Mouse (Mus musculus) brain, embryonic 18.5 days (tissue): ENCODE data around the gene Mxra8.

Experiments
- DNase-seq: peaks from one replicate; pipeline ENCODE4 v3.0.0-alpha.2; 2012; ENCODE audit warnings: low read depth, low spot score

Mxra8 gene

GRCm38 (mm10) chr4:155863001-155863400 is 23.5 kb downstream of the Mxra8 start, which contains the start of gene Tas1r3:
Gene Tas1r3, minus strand, starts transcription at chr4:155863362.
- DNase-seq = no peak

DNA sequence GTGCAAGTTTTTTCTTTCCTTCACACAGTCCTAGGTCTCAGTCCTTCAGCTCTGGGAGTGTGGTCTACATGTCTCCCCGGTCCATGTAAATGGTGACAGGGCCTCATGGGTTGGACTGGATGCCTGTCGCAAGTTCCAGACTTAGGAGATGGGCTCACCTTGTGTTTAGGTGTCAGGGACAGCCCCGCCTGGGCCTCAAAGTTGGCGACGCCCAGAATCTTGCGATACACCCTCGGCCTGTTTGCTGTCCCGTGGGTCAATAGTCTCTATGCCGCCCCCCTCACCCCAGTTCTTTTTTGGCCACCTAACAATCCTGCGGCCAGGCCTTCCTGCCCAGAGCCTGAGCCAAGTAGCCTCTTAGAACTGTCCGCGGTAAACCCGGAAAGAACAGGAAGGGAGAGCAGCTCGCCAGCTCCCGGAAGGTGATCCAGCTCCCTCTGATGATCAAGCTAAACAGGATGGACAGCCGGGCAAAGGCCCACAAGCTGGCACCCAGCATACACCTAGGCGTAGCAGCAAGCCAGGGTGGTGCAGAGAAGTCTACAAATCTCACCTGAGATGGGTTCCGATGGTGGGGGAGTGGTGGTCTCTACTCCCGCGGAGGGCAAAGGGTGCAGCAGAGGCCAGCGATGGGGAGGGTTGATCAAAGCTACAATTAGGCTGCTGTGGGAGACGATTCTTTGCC is 29.3 kb downstream of the Mxra8 start:
- no peak for DNase-seq

DNA sequence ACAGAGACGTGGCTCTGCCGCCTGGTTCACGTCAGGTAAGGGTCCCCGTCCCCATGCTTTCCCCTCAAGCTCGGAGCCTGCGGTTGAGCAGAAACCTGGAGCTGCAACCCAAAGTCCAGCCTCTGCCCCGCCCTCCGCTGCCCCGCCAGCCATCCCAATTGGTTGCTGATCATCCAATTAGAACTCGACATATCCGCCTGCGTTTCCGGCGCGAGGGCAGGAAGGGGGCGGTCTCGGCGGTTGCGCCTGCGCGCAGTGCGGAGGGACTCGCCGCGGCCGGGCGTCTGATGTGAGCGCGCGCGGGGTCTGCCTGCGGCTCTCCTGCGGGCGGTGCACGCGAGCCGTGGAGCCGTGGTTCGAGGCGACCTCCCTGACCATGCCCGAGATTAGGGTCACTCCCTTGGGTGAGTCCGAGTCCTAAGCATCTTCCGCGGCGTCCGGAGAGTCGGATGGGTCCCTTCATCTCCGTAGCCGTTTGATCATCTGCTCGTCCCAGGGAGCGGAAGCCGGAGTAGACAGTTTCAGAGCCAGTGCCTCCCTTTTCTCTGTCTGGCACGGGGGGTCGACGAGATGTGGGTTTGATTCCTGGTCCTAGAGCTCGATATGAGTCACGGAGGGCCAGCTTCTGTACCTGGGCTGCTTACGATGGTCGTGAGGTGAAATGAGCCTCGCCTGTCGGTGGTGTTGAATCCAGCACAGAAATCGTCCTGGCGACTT is 30.0 kb downstream of the Mxra8 start, which contains the start of the genes Cptp and Ints11:
Gene Cptp (minus strand): TSS at position 124 of the 717 bp plus-strand sequence.
Gene Ints11 (plus strand): TSS at position 230 of the 717 bp plus-strand sequence.
- DNase-seq = peak; percentile 90

DNA sequence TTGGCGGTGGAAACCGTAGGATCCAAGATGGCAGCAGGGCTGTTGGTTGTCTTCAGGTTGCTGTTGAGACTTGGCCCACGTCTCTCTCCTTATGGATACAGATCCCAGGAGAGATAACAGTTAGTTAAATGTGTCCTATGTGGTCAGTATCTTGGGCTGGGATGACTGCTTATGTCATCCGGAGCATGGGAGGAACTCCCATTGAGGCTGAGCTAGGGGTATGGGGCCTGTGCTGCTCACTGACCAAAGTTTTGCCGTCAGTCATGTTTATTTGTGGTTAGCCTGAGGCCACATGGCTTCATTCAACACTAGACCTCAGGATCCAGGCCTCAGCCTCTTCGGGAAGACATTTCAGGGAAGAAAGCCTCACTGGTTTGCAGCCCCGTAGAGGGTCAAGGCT is 31.9 kb downstream of the Mxra8 start:
- no peak for DNase-seq

- DNase-seq = no peak
Observed at GRCm38 (mm10) chr4:155883587-155883986, 44.1 kb downstream of the Mxra8 start.

GRCm38 (mm10) chr4:155886330-155886729 is 46.9 kb downstream of the Mxra8 start:
- DNase-seq = no peak

- DNase-seq = no peak
Observed at GRCm38 (mm10) chr4:155887674-155888073, 48.2 kb downstream of the Mxra8 start.

DNA sequence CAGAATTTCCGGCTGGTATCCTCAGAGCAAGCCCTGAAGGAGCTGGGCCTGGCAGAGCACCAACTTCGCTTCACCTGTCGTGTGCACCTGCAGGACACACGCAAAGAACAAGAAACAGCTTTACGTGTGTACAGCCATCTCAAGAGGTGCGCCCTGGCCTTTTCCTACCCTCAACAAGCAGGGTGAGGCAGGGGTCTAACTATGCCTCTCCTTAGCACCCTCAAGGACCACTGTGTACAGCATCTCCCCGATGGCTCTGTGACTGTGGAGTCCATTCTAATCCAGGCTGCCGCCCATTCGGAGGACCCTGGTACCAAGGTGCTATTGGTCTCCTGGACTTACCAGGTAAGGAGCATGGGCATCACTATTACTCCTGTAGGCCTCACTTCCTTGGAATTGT is 48.7 kb downstream of the Mxra8 start:
- DNase-seq = no peak

GRCm38 (mm10) chr4:155889316-155889715 is 49.8 kb downstream of the Mxra8 start:
- no peak for DNase-seq

- DNase-seq = no peak
Observed at GRCm38 (mm10) chr4:155891011-155891471, 51.6 kb downstream of the Mxra8 start.

DNA sequence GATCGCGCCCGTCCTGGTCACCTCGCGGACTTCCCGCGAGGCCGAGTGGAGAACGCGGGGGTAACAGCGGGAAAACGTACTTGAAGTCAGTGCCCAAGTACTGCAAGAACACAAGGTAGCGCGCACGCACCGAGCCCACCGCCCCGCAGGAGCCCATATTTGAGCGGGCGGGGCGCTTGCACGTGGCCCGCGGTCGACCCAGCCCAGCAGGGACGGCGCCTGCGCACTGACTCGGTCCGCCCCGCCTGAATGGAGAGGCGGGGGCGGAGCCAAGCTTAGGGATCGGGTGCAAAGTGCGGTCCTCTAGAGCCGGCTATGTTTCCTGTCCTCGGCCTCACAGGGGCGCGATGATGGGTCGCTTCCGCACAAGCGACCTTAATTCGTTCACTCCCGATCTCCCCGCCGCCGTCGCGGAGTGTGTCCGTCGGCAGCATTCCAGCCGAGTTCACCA is 52.1 kb downstream of the Mxra8 start, which contains the start of the genes Pusl1 and Acap3:
Gene Pusl1 (minus strand): TSS at position 231 of the 451 bp plus-strand sequence.
Gene Acap3 (plus strand): TSS at position 272 of the 451 bp plus-strand sequence.
- DNase-seq = peak; percentile 91

- peak; percentile 80 for DNase-seq
Observed at GRCm38 (mm10) chr4:155892017-155892416, 52.5 kb downstream of the Mxra8 start.

GRCm38 (mm10) chr4:155892438-155893211 is 53.1 kb downstream of the Mxra8 start:
- DNase-seq = no peak

- DNase-seq = no peak
Observed at GRCm38 (mm10) chr4:155893212-155893690, 53.8 kb downstream of the Mxra8 start.
